Mouse (Mus musculus): ENCODE measurements around the gene Slc39a5. TPM values are rescaled to one million over a fixed set of nuclear protein-coding genes. Genes with fewer than 3 reads are reported as not detected.

Gene Slc39a5
- 0.25 and 0.39 TPM in 2 replicates for polyA plus RNA-seq (2021; fragmentation: Nextera tagmentation)
- long read RNA-seq, experiment 1, partial matches to known transcripts: 0 of 1 reads
- long read RNA-seq, experiment 1, other reads (novel, unspliced or antisense): 0 of 1 reads
- long read RNA-seq, experiment 2: 0 reads

GRCm38 (mm10) chr10:128401056-128401455 is at the start of gene Slc39a5:
Gene Slc39a5 (minus strand): TSS chr10:128401229.

GRCm38 (mm10) chr10:128411211-128412054 is 10.4 kb upstream of the Slc39a5 start, which contains the start of the genes Nabp2 and Rnf41:
Gene Nabp2 (minus strand): TSS chr10:128411492.
Gene Rnf41 (plus strand): TSS chr10:128411657.

GRCm38 (mm10) chr10:128376455-128377211 is 24.4 kb downstream of the Slc39a5 start, which contains the start of gene Ankrd52:
Gene Ankrd52 (plus strand): TSS chr10:128377115.

GRCm38 (mm10) chr10:128368402-128369217 is 32.4 kb downstream of the Slc39a5 start, which contains the start of gene Coq10a:
Gene Coq10a (minus strand): TSS chr10:128368997.

Other genes starting within 250 kb of the Slc39a5 start
- gene Rbms2, start 220.9 kb downstream of the Slc39a5 start, polyA plus RNA-seq (2021; fragmentation: Nextera tagmentation): 3.7 and 5.3 TPM in 2 replicates
- 24.5 and 25.7 TPM in 2 replicates for gene Gls2, start 206.8 kb downstream of the Slc39a5 start, polyA plus RNA-seq (2021; fragmentation: Nextera tagmentation)
- gene Spryd4, start 189.4 kb downstream of the Slc39a5 start, polyA plus RNA-seq (2021; fragmentation: Nextera tagmentation): 9.1 and 11.8 TPM in 2 replicates
- gene Mip, start 175.4 kb downstream of the Slc39a5 start, polyA plus RNA-seq (2021; fragmentation: Nextera tagmentation): not detected in 2 replicates
- 3.0 and 4.9 TPM in 2 replicates for gene Timeless, start 169.2 kb downstream of the Slc39a5 start, polyA plus RNA-seq (2021; fragmentation: Nextera tagmentation)
- not detected in 2 replicates for gene Apon, start 147.1 kb downstream of the Slc39a5 start, polyA plus RNA-seq (2021; fragmentation: Nextera tagmentation)
- gene Apof, start 132.6 kb downstream of the Slc39a5 start, polyA plus RNA-seq (2021; fragmentation: Nextera tagmentation): 0.09 TPM in 1 of 2 replicates, not detected in the other
- 5.0 and 5.3 TPM in 2 replicates for gene Stat2, start 130.7 kb downstream of the Slc39a5 start, polyA plus RNA-seq (2021; fragmentation: Nextera tagmentation)
- 0.15 TPM in 1 of 2 replicates, not detected in the other for gene Il23a, start 102.5 kb downstream of the Slc39a5 start, polyA plus RNA-seq (2021; fragmentation: Nextera tagmentation)
- gene Pan2, start 97.9 kb downstream of the Slc39a5 start, polyA plus RNA-seq (2021; fragmentation: Nextera tagmentation): 2.5 and 2.8 TPM in 2 replicates
- 113 and 142 TPM in 2 replicates for gene Cnpy2, start 78.8 kb downstream of the Slc39a5 start, polyA plus RNA-seq (2021; fragmentation: Nextera tagmentation)
- 189 and 199 TPM in 2 replicates for gene Cs, start 63.5 kb downstream of the Slc39a5 start, polyA plus RNA-seq (2021; fragmentation: Nextera tagmentation)
- gene Coq10a, start 32.2 kb downstream of the Slc39a5 start, polyA plus RNA-seq (2021; fragmentation: Nextera tagmentation): 20.7 and 55.1 TPM in 2 replicates
- 5.9 and 11.9 TPM in 2 replicates for gene Ankrd52, start 24.1 kb downstream of the Slc39a5 start, polyA plus RNA-seq (2021; fragmentation: Nextera tagmentation)
- 98.0 and 168 TPM in 2 replicates for gene Nabp2, start 10.3 kb upstream of the Slc39a5 start, polyA plus RNA-seq (2021; fragmentation: Nextera tagmentation)
- 67.9 and 86.2 TPM in 2 replicates for gene Rnf41, start 10.4 kb upstream of the Slc39a5 start, polyA plus RNA-seq (2021; fragmentation: Nextera tagmentation)
- gene Smarcc2, start 58.0 kb upstream of the Slc39a5 start, polyA plus RNA-seq (2021; fragmentation: Nextera tagmentation): 61.2 and 108 TPM in 2 replicates
- gene Myl6, start 92.9 kb upstream of the Slc39a5 start, polyA plus RNA-seq (2021; fragmentation: Nextera tagmentation): 1,011 and 1,043 TPM in 2 replicates
- 2.5 and 5.2 TPM in 2 replicates for gene Myl6b, start 97.5 kb upstream of the Slc39a5 start, polyA plus RNA-seq (2021; fragmentation: Nextera tagmentation)
- gene Esyt1, start 124.6 kb upstream of the Slc39a5 start, polyA plus RNA-seq (2021; fragmentation: Nextera tagmentation): 2.4 and 3.7 TPM in 2 replicates
- 6.2 and 7.6 TPM in 2 replicates for gene Zc3h10, start 146.5 kb upstream of the Slc39a5 start, polyA plus RNA-seq (2021; fragmentation: Nextera tagmentation)
- 7,009 and 7,293 TPM in 2 replicates for gene Rpl41, start 148.1 kb upstream of the Slc39a5 start, polyA plus RNA-seq (2021; fragmentation: Nextera tagmentation)
- gene Pa2g4, start 164.8 kb upstream of the Slc39a5 start, polyA plus RNA-seq (2021; fragmentation: Nextera tagmentation): 45.7 and 60.1 TPM in 2 replicates
- gene Erbb3, start 188.4 kb upstream of the Slc39a5 start, polyA plus RNA-seq (2021; fragmentation: Nextera tagmentation): 1.4 and 1.7 TPM in 2 replicates
- gene Rps26, start 225.5 kb upstream of the Slc39a5 start, polyA plus RNA-seq (2021; fragmentation: Nextera tagmentation): 1,144 and 1,161 TPM in 2 replicates
- 3.2 and 6.0 TPM in 2 replicates for gene Ikzf4, start 244.8 kb upstream of the Slc39a5 start, polyA plus RNA-seq (2021; fragmentation: Nextera tagmentation)

Measured in left cerebral cortex, adult 6 months (tissue).